Mouse (Mus musculus): ENCODE results near the gene Zswim5. TPM values are rescaled to one million over a fixed set of nuclear protein-coding genes. Genes with fewer than 3 reads are reported as not detected.

Zswim5 gene
- total RNA-seq, 1 experiment, result 2.5 TPM

GRCm38 (mm10) chr4:117031105-117031504 lies 153.9 kb downstream of the Zswim5 start:
- Histone ChIP-seq H3K9me3 (ENCODE audit: control insufficient read depth, insufficient read depth, low read depth, low read length) (no peaks in the 10 kb centered on the region), H3K36me3 (ENCODE audit: control insufficient read depth, insufficient read depth, low read length, poor library complexity, severe bottlenecking) (peaks cover 3% of the 10 kb centered on the region), H3K27ac (ENCODE audit: insufficient read depth, low read depth, low read length, poor library complexity, severe bottlenecking) (no peak overlapping the region), H3K4me1 (ENCODE audit: control insufficient read depth in 2 of 2, insufficient read depth in 2 of 2, low read length in 2 of 2, poor library complexity in 1 of 2) (no peaks in the 10 kb centered on the region), H3K9ac (ENCODE audit: insufficient read depth, low read depth, low read length, poor library complexity, severe bottlenecking) (no peak overlapping the region), H3K4me3 (ENCODE audit: insufficient read depth in 1 of 2, low read depth in 1 of 2, low read length in 2 of 2, poor library complexity in 1 of 2, severe bottlenecking in 1 of 2) (no peak overlapping the region)
- in situ Hi-C loops (cut with MboI; ENCODE audit: low sequenced_read_pairs in 2 of 2, unreplicated experiment in 2 of 2), result no loop called here
- DNase-seq (ENCODE audit: low read depth, low spot score), result no peak
- TF ChIP-seq CHD2 (IDR thresholded peaks at IDR 0.05; ENCODE audit: low read depth, low read length) (no peak), ZC3H11A (IDR thresholded peaks at IDR 0.05; ENCODE audit: borderline replicate concordance, low read depth, low read length) (no peak), MAFK (IDR thresholded peaks at IDR 0.05; ENCODE audit: insufficient read depth, low read depth, low read length) (no peak), HCFC1 (IDR thresholded peaks at IDR 0.05; ENCODE audit: borderline replicate concordance, insufficient read depth, low read length) (no peak), ZNF384 (IDR thresholded peaks at IDR 0.05; ENCODE audit: low read depth, low read length) (no peak)

Other genes with a start within 250 kb of the Zswim5 start
- 325 and 342 TPM in 2 replicates for gene Nasp, start 249.4 kb upstream of the Zswim5 start, total RNA-seq (2012; rRNA removed)
- gene Akr1a1, start 225.7 kb upstream of the Zswim5 start, total RNA-seq (2012; rRNA removed), result 197 and 262 TPM in 2 replicates
- gene Prdx1, start 191.8 kb upstream of the Zswim5 start, total RNA-seq (2012; rRNA removed), result 444 and 682 TPM in 2 replicates
- gene Mmachc, start 169.0 kb upstream of the Zswim5 start, total RNA-seq (2012; rRNA removed), result 15.8 and 18.7 TPM in 2 replicates
- gene Ccdc163, start 168.9 kb upstream of the Zswim5 start, total RNA-seq (2012; rRNA removed), result 18.6 and 21.9 TPM in 2 replicates
- gene Tesk2, start 156.4 kb upstream of the Zswim5 start, total RNA-seq (2012; rRNA removed), result 15.3 and 20.6 TPM in 2 replicates
- gene Toe1, start 69.7 kb upstream of the Zswim5 start, total RNA-seq (2012; rRNA removed), result 47.4 and 51.9 TPM in 2 replicates
- 23.1 and 32.2 TPM in 2 replicates for gene Mutyh, start 69.7 kb upstream of the Zswim5 start, total RNA-seq (2012; rRNA removed)
- gene Hpdl, start 55.7 kb upstream of the Zswim5 start, total RNA-seq (2012; rRNA removed), result 5.4 and 5.8 TPM in 2 replicates
- gene Urod, start 117.0 kb downstream of the Zswim5 start, total RNA-seq (2012; rRNA removed), result 65.8 and 82.5 TPM in 2 replicates
- 14.8 and 21.8 TPM in 2 replicates for gene Hectd3, start 117.9 kb downstream of the Zswim5 start, total RNA-seq (2012; rRNA removed)
- gene Eif2b3, start 142.0 kb downstream of the Zswim5 start, total RNA-seq (2012; rRNA removed), result 43.7 and 55.1 TPM in 2 replicates
- 28.2 and 80.0 TPM in 2 replicates for gene Ptch2, start 218.7 kb downstream of the Zswim5 start, total RNA-seq (2012; rRNA removed)
- 51.2 and 87.1 TPM in 2 replicates for gene Btbd19, start 248.3 kb downstream of the Zswim5 start, total RNA-seq (2012; rRNA removed)
- 0.49 and 1.2 TPM in 2 replicates for gene Tctex1d4, start 249.4 kb downstream of the Zswim5 start, total RNA-seq (2012; rRNA removed)